Mouse (Mus musculus) duodenum, adult 2 months (tissue): ENCODE measurements around the gene Gm11020. TPM values are rescaled to one million over a fixed set of nuclear protein-coding genes. Genes with fewer than 3 reads are reported as not detected.

Experiments used
- polyA plus RNA-seq: library from polyadenylated mRNA; depleted of rRNA; stranded (reverse); fragments of >200 nt; gene quantifications from 2 replicates; pipeline ENCODE4 v1.2.3, GENCODE M21; 2012; ENCODE audit warnings: low replicate concordance; rRNA removed

The Gm11020 gene
- not detected in 2 replicates for polyA plus RNA-seq

GRCm38 (mm10) chr8:104321267-104321666, at the start of gene Gm11020:
TSS of gene Gm11020 (plus strand) at chr8:104321567.

GRCm38 (mm10) chr8:104293081-104293480, 28.3 kb upstream of the Gm11020 start, which contains the start of gene Cmtm2a:
TSS of gene Cmtm2a (minus strand) at chr8:104293181.

GRCm38 (mm10) chr8:104309441-104310155, 11.8 kb upstream of the Gm11020 start, which contains the start of the genes Gm45711 and Cmtm1:
TSS of gene Gm45711 (minus strand) at chr8:104310081.
TSS of gene Cmtm1 (minus strand) at chr8:104310145.

GRCm38 (mm10) chr8:104321930-104322329, 563 bp downstream of the Gm11020 start, which contains the start of gene Cmtm2b:
TSS of gene Cmtm2b (plus strand) at chr8:104322230.

GRCm38 (mm10) chr8:104339229-104339982, 18.0 kb downstream of the Gm11020 start, which contains the start of gene Cmtm3:
TSS of gene Cmtm3 (plus strand) at chr8:104339410.

Other genes starting within 250 kb of the Gm11020 start
- gene Cdh5, start 219.9 kb upstream of the Gm11020 start, polyA plus RNA-seq: 8.7 and 9.2 TPM in 2 replicates
- gene Bean1, start 151.1 kb upstream of the Gm11020 start, polyA plus RNA-seq: 4.8 and 7.8 TPM in 2 replicates
- 6.6 and 7.7 TPM in 2 replicates for gene Tk2, start 73.0 kb upstream of the Gm11020 start, polyA plus RNA-seq
- 0.24 and 0.93 TPM in 2 replicates for gene Cklf, start 70.7 kb upstream of the Gm11020 start, polyA plus RNA-seq
- not detected in 2 replicates for gene Cmtm2a, start 28.4 kb upstream of the Gm11020 start, polyA plus RNA-seq
- not detected in 2 replicates for gene Gm45711, start 11.5 kb upstream of the Gm11020 start, polyA plus RNA-seq
- 0.05 TPM in 1 of 2 replicates, not detected in the other for gene Cmtm1, start 11.4 kb upstream of the Gm11020 start, polyA plus RNA-seq
- gene Cmtm2b, start 663 bp downstream of the Gm11020 start, polyA plus RNA-seq: not detected in 2 replicates
- gene Cmtm3, start 17.8 kb downstream of the Gm11020 start, polyA plus RNA-seq: 24.7 and 28.7 TPM in 2 replicates
- gene Cmtm4, start 74.2 kb downstream of the Gm11020 start, polyA plus RNA-seq: 17.6 and 17.7 TPM in 2 replicates
- 2.6 and 4.9 TPM in 2 replicates for gene Dync1li2, start 121.5 kb downstream of the Gm11020 start, polyA plus RNA-seq
- gene Terb1, start 188.3 kb downstream of the Gm11020 start, polyA plus RNA-seq: 0.05 and 0.09 TPM in 2 replicates
- 1.1 and 1.9 TPM in 2 replicates for gene Nae1, start 213.1 kb downstream of the Gm11020 start, polyA plus RNA-seq
- gene Car7, start 213.1 kb downstream of the Gm11020 start, polyA plus RNA-seq: 2.2 and 3.5 TPM in 2 replicates